Mouse (Mus musculus): Measurements from ENCODE around the gene Cd28. TPM values are rescaled to one million over a fixed set of nuclear protein-coding genes. Genes with fewer than 3 reads are reported as not detected.

The Cd28 gene
- total and polyA plus RNA-seq, 3 experiments: not detected

DNA sequence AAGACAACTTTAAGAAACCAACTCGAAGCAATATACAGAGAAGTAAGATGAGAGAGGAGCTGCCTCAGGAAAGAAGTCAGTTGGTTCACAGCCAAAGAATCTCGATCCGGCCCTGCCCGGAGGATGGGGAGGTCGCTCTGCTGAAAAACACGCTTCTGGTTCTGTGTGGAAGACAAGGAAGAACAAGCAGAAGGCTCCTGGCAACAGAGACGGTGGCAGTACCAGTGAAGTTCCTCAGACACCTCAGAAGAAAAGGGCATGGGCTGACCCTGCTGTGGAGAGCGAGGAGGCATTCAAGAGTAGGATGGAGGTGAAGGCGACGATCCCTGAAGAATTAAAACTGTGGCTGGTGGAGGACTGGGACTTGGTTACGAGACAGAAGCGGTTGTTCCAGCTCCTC, 92.6 kb downstream of the Cd28 start:
- DNase-seq (ENCODE audit: low read depth, low spot score): no peak
- H3K9ac ChIP-seq (ENCODE audit: control insufficient read depth, low read depth, low read length, poor library complexity, severe bottlenecking): no peak overlapping the region
- no peaks in the 10 kb centered on the region for H3K36me3 ChIP-seq (ENCODE audit: control insufficient read depth in 1 of 2, insufficient read depth in 2 of 2, low read length in 2 of 2)
- H3K79me2 ChIP-seq (ENCODE audit: control insufficient read depth, insufficient read depth, low read length, poor library complexity): no peaks in the 10 kb centered on the region
- no peak overlapping the region for H3K27ac ChIP-seq (ENCODE audit: control insufficient read depth, low read depth, low read length)
- TF ChIP-seq USF2 (IDR thresholded peaks at IDR 0.05; ENCODE audit: borderline replicate concordance in 1 of 2, insufficient read depth in 1 of 2, low read depth in 1 of 2, low read length in 2 of 2): no peak
- TF ChIP-seq TAL1 (IDR thresholded peaks at IDR 0.05; ENCODE audit: low read length): no peak
- TF ChIP-seq SMC3 (IDR thresholded peaks at IDR 0.05; ENCODE audit: low read depth, low read length): no peak
- no peaks in the 10 kb centered on the region for H3K9me3 ChIP-seq (replicated peaks; ENCODE audit: insufficient read depth, low read length)
- H3K27me3 ChIP-seq (ENCODE audit: control insufficient read depth in 1 of 2, insufficient read depth in 2 of 2, low read length in 2 of 2): no peaks in the 10 kb centered on the region
- H3K4me3 ChIP-seq (ENCODE audit: control insufficient read depth in 1 of 2, insufficient read depth in 1 of 2, low read depth in 2 of 2, low read length in 2 of 2): no peak overlapping the region
- no peaks in the 10 kb centered on the region for H3K4me1 ChIP-seq (ENCODE audit: control insufficient read depth in 1 of 2, insufficient read depth in 2 of 2, low read length in 2 of 2)

DNA sequence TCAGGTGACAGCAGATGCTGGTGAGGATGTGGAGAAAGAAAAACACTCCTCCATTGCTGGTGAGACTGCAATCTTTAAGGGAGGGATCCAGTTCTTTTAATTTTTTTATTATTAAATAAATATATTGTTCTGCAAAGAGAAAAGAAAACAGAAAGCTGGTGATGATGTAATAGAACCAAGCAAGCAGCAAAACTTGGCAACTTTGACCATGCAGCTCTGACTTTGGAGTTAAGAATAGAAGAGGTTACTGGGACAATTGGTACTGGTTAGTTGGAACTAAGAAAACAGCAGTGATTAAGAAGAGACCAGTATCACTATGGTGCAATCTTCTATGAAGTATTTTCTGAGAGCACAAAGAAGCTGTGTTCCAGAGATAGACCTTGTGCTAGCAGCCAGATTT, 94.2 kb downstream of the Cd28 start:
- Histone ChIP-seq H3K4me3 (ENCODE audit: control insufficient read depth in 1 of 2, insufficient read depth in 1 of 2, low read depth in 2 of 2, low read length in 2 of 2) (no peak overlapping the region), H3K9ac (ENCODE audit: control insufficient read depth, low read depth, low read length, poor library complexity, severe bottlenecking) (no peak overlapping the region)

DNA sequence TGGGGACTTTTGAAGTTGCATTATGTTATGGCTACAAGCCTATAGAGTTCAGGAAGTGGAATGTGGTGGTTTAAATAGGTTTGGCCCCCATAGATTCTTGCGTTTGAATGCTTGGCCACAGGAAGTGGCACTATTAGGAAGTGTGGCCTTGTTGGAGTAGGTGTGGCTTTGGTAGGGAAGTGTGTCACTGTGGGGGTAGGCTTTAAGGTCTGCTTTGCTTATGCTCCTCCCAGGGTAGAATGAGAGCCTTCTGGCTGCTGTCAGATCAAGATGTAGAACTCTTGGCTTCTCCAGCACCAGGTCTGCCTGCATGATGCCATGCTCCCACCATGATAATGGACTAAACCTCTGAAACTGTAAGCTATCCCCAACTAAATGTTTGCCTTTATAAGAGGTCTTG, 95.4 kb downstream of the Cd28 start:
- Histone ChIP-seq H3K4me1 (ENCODE audit: control insufficient read depth in 1 of 2, insufficient read depth in 2 of 2, low read length in 2 of 2) (no peaks in the 10 kb centered on the region), H3K27me3 (ENCODE audit: control insufficient read depth in 1 of 2, insufficient read depth in 2 of 2, low read length in 2 of 2) (no peaks in the 10 kb centered on the region), H3K27ac (ENCODE audit: control insufficient read depth, low read depth, low read length) (no peak overlapping the region), H3K4me3 (ENCODE audit: control insufficient read depth in 1 of 2, insufficient read depth in 1 of 2, low read depth in 2 of 2, low read length in 2 of 2) (no peak overlapping the region), H3K79me2 (ENCODE audit: control insufficient read depth, insufficient read depth, low read length, poor library complexity) (no peaks in the 10 kb centered on the region), H3K36me3 (ENCODE audit: control insufficient read depth in 1 of 2, insufficient read depth in 2 of 2, low read length in 2 of 2) (no peaks in the 10 kb centered on the region), H3K9me3 (replicated peaks; ENCODE audit: insufficient read depth, low read length) (no peaks in the 10 kb centered on the region), H3K9ac (ENCODE audit: control insufficient read depth, low read depth, low read length, poor library complexity, severe bottlenecking) (no peak overlapping the region)
- TF ChIP-seq NELFE (IDR thresholded peaks at IDR 0.05; ENCODE audit: low read depth, low read length) (no peak), ZC3H11A (IDR thresholded peaks at IDR 0.05; ENCODE audit: low read depth, low read length) (no peak), UBTF (IDR thresholded peaks at IDR 0.05; ENCODE audit: borderline replicate concordance, insufficient read depth, low read depth, low read length) (no peak), ZKSCAN1 (IDR thresholded peaks at IDR 0.05; ENCODE audit: low read depth, low read length) (no peak), RAD21 (IDR thresholded peaks at IDR 0.05; ENCODE audit: low read depth, low read length) (no peak), TBP (IDR thresholded peaks at IDR 0.05; ENCODE audit: low read depth, low read length) (no peak), SIN3A (IDR thresholded peaks at IDR 0.05; ENCODE audit: low read length) (no peak), GABPA (IDR thresholded peaks at IDR 0.05; ENCODE audit: low read depth, low read length) (no peak)
- no peak for DNase-seq (ENCODE audit: low read depth, low spot score)

More for the DNA sequence above, 94.2 kb downstream of the Cd28 start:
- Histone ChIP-seq H3K36me3 (ENCODE audit: control insufficient read depth in 1 of 2, insufficient read depth in 2 of 2, low read length in 2 of 2) (no peaks in the 10 kb centered on the region), H3K9me3 (replicated peaks; ENCODE audit: insufficient read depth, low read length) (no peaks in the 10 kb centered on the region), H3K27me3 (ENCODE audit: control insufficient read depth in 1 of 2, insufficient read depth in 2 of 2, low read length in 2 of 2) (no peaks in the 10 kb centered on the region), H3K27ac (ENCODE audit: control insufficient read depth, low read depth, low read length) (no peak overlapping the region), H3K79me2 (ENCODE audit: control insufficient read depth, insufficient read depth, low read length, poor library complexity) (no peaks in the 10 kb centered on the region), H3K4me1 (ENCODE audit: control insufficient read depth in 1 of 2, insufficient read depth in 2 of 2, low read length in 2 of 2) (no peaks in the 10 kb centered on the region)
- TF ChIP-seq MXI1 (IDR thresholded peaks at IDR 0.05; ENCODE audit: low read depth, low read length) (no peak), ETS1 (IDR thresholded peaks at IDR 0.05; ENCODE audit: low read depth, low read length) (no peak), POLR2AphosphoS2 (IDR thresholded peaks at IDR 0.05; ENCODE audit: low read length) (no peak), MAX (IDR thresholded peaks at IDR 0.05; ENCODE audit: low read length) (no peak), HCFC1 (IDR thresholded peaks at IDR 0.05; ENCODE audit: low read depth, low read length) (no peak), TCF12 (IDR thresholded peaks at IDR 0.05; ENCODE audit: low read depth, low read length) (no peak), ELF1 (IDR thresholded peaks at IDR 0.05; ENCODE audit: low read depth, low read length) (no peak), KAT2A (conservative IDR thresholded peaks at IDR 0.05; ENCODE audit: low read depth, low read length) (no peak), USF1 (IDR thresholded peaks at IDR 0.05; ENCODE audit: low read depth, low read length) (no peak), USF2 (IDR thresholded peaks at IDR 0.05; ENCODE audit: borderline replicate concordance in 1 of 2, insufficient read depth in 1 of 2, low read depth in 1 of 2, low read length in 2 of 2) (no peak), GATA1 (IDR thresholded peaks at IDR 0.05; ENCODE audit: low read depth, low read length) (no peak), EP300 (IDR thresholded peaks at IDR 0.05; ENCODE audit: low read depth in 1 of 2, low read length in 2 of 2) (no peak), E2F4 (IDR thresholded peaks at IDR 0.05; ENCODE audit: borderline replicate concordance, low read depth, low read length) (no peak), MAZ (IDR thresholded peaks at IDR 0.05; ENCODE audit: low read depth, low read length) (no peak), GABPA (IDR thresholded peaks at IDR 0.05; ENCODE audit: low read depth, low read length) (no peak), CTCF (IDR thresholded peaks at IDR 0.05 in 2 of 3, conservative IDR thresholded peaks at IDR 0.05 in 1 of 3; ENCODE audit: control insufficient read depth in 1 of 3, insufficient read depth in 1 of 3, low read depth in 2 of 3, low read length in 3 of 3, poor library complexity in 1 of 3, severe bottlenecking in 1 of 3) (no peak), MYC (IDR thresholded peaks at IDR 0.05; ENCODE audit: low read depth, low read length) (no peak), NRF1 (IDR thresholded peaks at IDR 0.05; ENCODE audit: insufficient read depth, low read depth, low read length, poor library complexity, severe bottlenecking) (no peak), RCOR1 (IDR thresholded peaks at IDR 0.05; ENCODE audit: low read depth, low read length) (no peak)
- DNase-seq (ENCODE audit: low read depth, low spot score): no peak
